Comparison of ENCODE assay signal across 20 mouse cellular contexts in the genomic region with DNA sequence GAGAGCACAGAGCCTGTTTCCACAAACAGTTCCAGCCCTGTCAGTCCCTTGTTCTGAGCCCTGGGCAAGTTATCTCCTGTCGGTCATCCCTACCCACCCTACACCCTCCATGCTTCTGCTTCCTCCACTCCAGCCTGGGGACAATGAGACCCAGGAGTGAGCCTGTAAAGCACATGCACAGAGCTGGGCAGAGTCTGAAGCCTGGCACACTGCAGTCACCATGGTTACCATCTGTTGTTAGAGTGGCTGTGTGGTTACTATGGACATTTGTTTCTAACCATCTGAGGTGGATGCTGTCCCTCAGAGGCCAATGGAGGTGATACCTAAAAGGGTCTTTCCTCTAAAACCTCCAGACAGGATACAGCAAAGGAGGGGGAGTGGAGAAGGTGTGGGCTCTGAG. TPM values are rescaled to one million over a fixed set of nuclear protein-coding genes. Genes with fewer than 3 reads are reported as not detected.
A peak's percentile ranks its signal among the peaks of the same experiment; 100 is the strongest.
DNase-seq lines count a peak whose midpoint lies in the region; ATAC-seq and TF ChIP-seq lines count a peak whose summit lies in the region.
"Had no signal": no experiment of that assay in that cellular context is flagged by ENCODE, and none has a peak within 500 bp of the region (broad histone marks: within the 10 kb centered on the region; RNA-seq: fewer than 3 reads in every experiment).

No protein-coding gene starts in this region.

- TF ChIP-seq CTCF in midbrain, postnatal 0 days (IDR thresholded peaks at IDR 0.05): no peak

- H3K27ac ChIP-seq in neural tube, embryonic 14.5 days (ENCODE audit: low read depth, low read length): no peak overlapping the region
- no peak overlapping the region for H3K27ac ChIP-seq in forebrain, embryonic 16.5 days (ENCODE audit: low read length)
- no peak overlapping the region for H3K27ac ChIP-seq in midbrain, postnatal 0 days (ENCODE audit: low read depth, low read length)
- no peak overlapping the region for H3K27ac ChIP-seq in heart, embryonic 11.5 days (ENCODE audit: low read depth, low read length)
- H3K27ac ChIP-seq: limb, embryonic 10.5 days; liver, embryonic 12.5 days had no signal

- no peaks in the 10 kb centered on the region for H3K27me3 ChIP-seq in neural tube, embryonic 14.5 days (ENCODE audit: control insufficient read depth, insufficient read depth, low read length)
- H3K27me3 ChIP-seq in forebrain, embryonic 16.5 days (replicated peaks; ENCODE audit: control insufficient read depth, insufficient read depth, low read length): no peaks in the 10 kb centered on the region
- no peaks in the 10 kb centered on the region for H3K27me3 ChIP-seq in midbrain, postnatal 0 days (ENCODE audit: insufficient read depth, low read length)
- no peaks in the 10 kb centered on the region for H3K27me3 ChIP-seq in heart, embryonic 11.5 days (ENCODE audit: control insufficient read depth, insufficient read depth, low read length)

- no peak overlapping the region for H3K4me2 ChIP-seq in neural tube, embryonic 14.5 days (ENCODE audit: low read depth, low read length)
- H3K4me2 ChIP-seq in forebrain, embryonic 16.5 days (ENCODE audit: low read length): no peak overlapping the region
- no peak overlapping the region for H3K4me2 ChIP-seq in midbrain, postnatal 0 days (ENCODE audit: low read depth, low read length, poor library complexity, severe bottlenecking)
- H3K4me2 ChIP-seq in heart, embryonic 11.5 days: no peak overlapping the region
- H3K4me2 ChIP-seq: liver, embryonic 12.5 days had no signal

- WGBS in neural tube, embryonic 14.5 days: 78% methylated on average over 1 of the region's 1 CpGs
- WGBS in forebrain, embryonic 16.5 days: 71% methylated on average over 1 of the region's 1 CpGs
- WGBS in midbrain, postnatal 0 days: 32% methylated on average over 1 of the region's 1 CpGs
- 65% methylated on average over 1 of the region's 1 CpGs for WGBS in heart, embryonic 11.5 days (ENCODE audit: insufficient replicate concordance)

- no peaks in the 10 kb centered on the region for H3K36me3 ChIP-seq in neural tube, embryonic 14.5 days (ENCODE audit: control insufficient read depth, insufficient read depth, low read length)
- no peaks in the 10 kb centered on the region for H3K36me3 ChIP-seq in forebrain, embryonic 16.5 days (ENCODE audit: control insufficient read depth, insufficient read depth)
- no peaks in the 10 kb centered on the region for H3K36me3 ChIP-seq in midbrain, postnatal 0 days (ENCODE audit: insufficient read depth, low read length)
- H3K36me3 ChIP-seq in heart, embryonic 11.5 days (ENCODE audit: control insufficient read depth, insufficient read depth, low read length): no peaks in the 10 kb centered on the region
- H3K36me3 ChIP-seq: limb, embryonic 10.5 days; liver, embryonic 12.5 days had no signal

- DNase-seq in layer of hippocampus, adult 11-12 months (ENCODE audit: low spot score): peak; percentile 36
- DNase-seq in layer of hippocampus, postnatal 36 days: no peak
- no peak for DNase-seq in neural tube, embryonic 10.5 days (ENCODE audit: extremely low spot score, low spot score)
- peak; percentile 63 for DNase-seq in midbrain, postnatal 0 days (ENCODE audit: low spot score)
- DNase-seq: adrenal gland, postnatal 14 days; cerebellum, postnatal 10 days; heart, adult 11 months; kidney, adult 9 months; thymus, postnatal 14 days had no signal

- 0 out of 2 replicates have a peak, but pooled peaks have one; percentile 41 for ATAC-seq in neural tube, embryonic 14.5 days (ENCODE audit: low read depth)
- ATAC-seq in forebrain, embryonic 16.5 days: peak; percentile 84
- ATAC-seq in midbrain, postnatal 0 days (ENCODE audit: low FRiP score): peak; percentile 70; the same call in 1 of the 2 replicates
- ATAC-seq in heart, embryonic 11.5 days (replicated peaks; ENCODE audit: insufficient number of reproducible peaks, low FRiP score, low TSS enrichment): no peak
- ATAC-seq: inflammation-experienced regulatory T-cells, adult 6 months; liver, embryonic 12.5 days had no signal

- no peak overlapping the region for H3K9ac ChIP-seq in neural tube, embryonic 14.5 days (replicated peaks; ENCODE audit: low read depth, low read length)
- no peak overlapping the region for H3K9ac ChIP-seq in forebrain, embryonic 16.5 days (replicated peaks; ENCODE audit: low read depth, low read length)
- no peak overlapping the region for H3K9ac ChIP-seq in midbrain, postnatal 0 days (replicated peaks; ENCODE audit: low read length, poor library complexity, severe bottlenecking)
- H3K9ac ChIP-seq in heart, embryonic 11.5 days (ENCODE audit: low read depth, low read length): no peak overlapping the region
- H3K9ac ChIP-seq: liver, embryonic 12.5 days had no signal

- H3K9me3 ChIP-seq in neural tube, embryonic 14.5 days (ENCODE audit: control insufficient read depth, low read length): no peaks in the 10 kb centered on the region
- H3K9me3 ChIP-seq in forebrain, embryonic 16.5 days (ENCODE audit: control insufficient read depth, low read length): no peaks in the 10 kb centered on the region
- H3K9me3 ChIP-seq in midbrain, postnatal 0 days (ENCODE audit: low read length): no peaks in the 10 kb centered on the region
- H3K9me3 ChIP-seq in heart, embryonic 11.5 days (replicated peaks; ENCODE audit: control insufficient read depth, low read length): no peaks in the 10 kb centered on the region
- H3K9me3 ChIP-seq: limb, embryonic 10.5 days; liver, embryonic 12.5 days had no signal

- no peaks in the 10 kb centered on the region for H3K4me1 ChIP-seq in neural tube, embryonic 14.5 days (ENCODE audit: control insufficient read depth, insufficient read depth, low read length)
- H3K4me1 ChIP-seq in forebrain, embryonic 16.5 days (replicated peaks; ENCODE audit: control insufficient read depth, insufficient read depth, low read length): 0 out of 2 replicates have a peak, but pooled peaks cover 4% of the 10 kb centered on the region
- peaks cover 5% of the 10 kb centered on the region; the same call in 1 of the 2 replicates for H3K4me1 ChIP-seq in midbrain, postnatal 0 days (ENCODE audit: insufficient read depth, low read length)
- no peaks in the 10 kb centered on the region for H3K4me1 ChIP-seq in heart, embryonic 11.5 days (ENCODE audit: control insufficient read depth, insufficient read depth, low read length)
- H3K4me1 ChIP-seq: limb, embryonic 10.5 days; liver, embryonic 12.5 days had no signal

- H3K4me3 ChIP-seq in neural tube, embryonic 14.5 days (ENCODE audit: low read depth, low read length): no peak overlapping the region
- H3K4me3 ChIP-seq in forebrain, embryonic 16.5 days (replicated peaks; ENCODE audit: low read length): no peak overlapping the region
- no peak overlapping the region for H3K4me3 ChIP-seq in midbrain, postnatal 0 days (ENCODE audit: low read depth, low read length)
- no peak overlapping the region for H3K4me3 ChIP-seq in heart, embryonic 11.5 days (ENCODE audit: low read depth, low read length)
- H3K4me3 ChIP-seq: limb, embryonic 10.5 days; liver, embryonic 12.5 days had no signal

RNA-seq across cellular contexts. Expression of gene Sec14l3, which starts 5.0 kb away (rescaled TPM):
- 1 to 10 TPM; 1.1 to 1.2 TPM for total RNA-seq in layer of hippocampus, postnatal 36 days (2021)
- polyA plus RNA-seq in neural tube, embryonic 14.5 days (2014; fragmentation: Nextera tagmentation; extraction: Ambion mirVana): 0.10 and 0.37 TPM in 2 replicates
- 1.2 and 2.8 TPM in 2 replicates for polyA plus RNA-seq in forebrain, embryonic 16.5 days (2015; fragmentation: Nextera tagmentation; extraction: Ambion mirVana)
- 1.5 and 1.8 TPM in 2 replicates for total RNA-seq in midbrain, postnatal 0 days (2014; rRNA removed)
- polyA plus RNA-seq in midbrain, postnatal 0 days (2015; fragmentation: Nextera tagmentation; extraction: Ambion mirVana): 4.3 and 5.1 TPM in 2 replicates
- polyA plus RNA-seq in heart, embryonic 11.5 days (2014; fragmentation: Nextera tagmentation; extraction: Ambion mirVana): not detected in 2 replicates
- total RNA-seq: gastrocnemius, adult 18-20 months; megakaryocyte-erythroid progenitor cell, adult 5-6 weeks had no signal
- polyA plus RNA-seq: inflammation-experienced regulatory T-cells, adult 6 months; large intestine, adult 2 months; limb, embryonic 10.5 days; liver, embryonic 12.5 days; spleen, adult 2 months had no signal

RNA-seq across cellular contexts. Expression of gene Mtfp1, which starts 25.6 kb away (rescaled TPM):
- total RNA-seq in layer of hippocampus, postnatal 36 days (2021): 100 to 1,000 TPM; 118 TPM
- polyA plus RNA-seq in neural tube, embryonic 14.5 days (2014; fragmentation: Nextera tagmentation; extraction: Ambion mirVana): 8.4 and 12.3 TPM in 2 replicates
- 8.8 and 10.3 TPM in 2 replicates for polyA plus RNA-seq in forebrain, embryonic 16.5 days (2015; fragmentation: Nextera tagmentation; extraction: Ambion mirVana)
- total RNA-seq in midbrain, postnatal 0 days (2014; rRNA removed): 13.5 and 17.7 TPM in 2 replicates
- polyA plus RNA-seq in midbrain, postnatal 0 days (2015; fragmentation: Nextera tagmentation; extraction: Ambion mirVana): 15.4 and 19.6 TPM in 2 replicates
- polyA plus RNA-seq in heart, embryonic 11.5 days (2014; fragmentation: Nextera tagmentation; extraction: Ambion mirVana): 20.8 and 21.0 TPM in 2 replicates

RNA-seq across cellular contexts. Expression of gene Sec14l4, which starts 38.4 kb away (rescaled TPM):
- total RNA-seq in layer of hippocampus, postnatal 36 days (2021): under 1 TPM; 0.13 to 0.40 TPM
- not detected in 2 replicates for polyA plus RNA-seq in neural tube, embryonic 14.5 days (2014; fragmentation: Nextera tagmentation; extraction: Ambion mirVana)
- not detected in 2 replicates for polyA plus RNA-seq in forebrain, embryonic 16.5 days (2015; fragmentation: Nextera tagmentation; extraction: Ambion mirVana)
- not detected in 2 replicates for total RNA-seq in midbrain, postnatal 0 days (2014; rRNA removed)
- 0.05 TPM in 1 of 2 replicates, not detected in the other for polyA plus RNA-seq in midbrain, postnatal 0 days (2015; fragmentation: Nextera tagmentation; extraction: Ambion mirVana)
- not detected in 2 replicates for polyA plus RNA-seq in heart, embryonic 11.5 days (2014; fragmentation: Nextera tagmentation; extraction: Ambion mirVana)
- total RNA-seq: gastrocnemius, adult 18-20 months; megakaryocyte-erythroid progenitor cell, adult 5-6 weeks had no signal
- polyA plus RNA-seq: heart, postnatal 0 days; inflammation-experienced regulatory T-cells, adult 6 months; limb, embryonic 10.5 days had no signal

RNA-seq across cellular contexts. Expression of gene Sec14l2, which starts 53.6 kb away (rescaled TPM):
- 10 to 100 TPM; 52.5 to 57.4 TPM for total RNA-seq in layer of hippocampus, postnatal 36 days (2021)
- 3.9 and 5.0 TPM in 2 replicates for polyA plus RNA-seq in neural tube, embryonic 14.5 days (2014; fragmentation: Nextera tagmentation; extraction: Ambion mirVana)
- polyA plus RNA-seq in forebrain, embryonic 16.5 days (2015; fragmentation: Nextera tagmentation; extraction: Ambion mirVana): 1.6 and 1.7 TPM in 2 replicates
- total RNA-seq in midbrain, postnatal 0 days (2014; rRNA removed): 8.2 and 13.2 TPM in 2 replicates
- 5.5 and 6.9 TPM in 2 replicates for polyA plus RNA-seq in midbrain, postnatal 0 days (2015; fragmentation: Nextera tagmentation; extraction: Ambion mirVana)
- polyA plus RNA-seq in heart, embryonic 11.5 days (2014; fragmentation: Nextera tagmentation; extraction: Ambion mirVana): 0.93 and 1.1 TPM in 2 replicates

Comparison
In these comparisons a context has a peak if more than half of its experiments do, and no peak if none do; other contexts are left out.
1. DNase-seq: peak in layer of hippocampus, adult 11-12 months (single experiment) and midbrain, postnatal 0 days (single experiment); none in layer of hippocampus, postnatal 36 days (0 of 2) and neural tube, embryonic 10.5 days (single experiment).